Mouse (Mus musculus) retina, postnatal 7 days (tissue): ENCODE results near the gene Irak3.
"Not testable (repeated sequence)": the region's sequence is repeated elsewhere in the genome, so short reads cannot be mapped to it uniquely, and the experiment has no call there.

ENCODE experiments used
- DNase-seq: peaks from one replicate; pipeline ENCODE4 v3.0.0-alpha.2; 2012; ENCODE audit warnings: low read depth, low spot score

Gene Irak3

GRCm38 (mm10) chr10:120201961-120202402 is at the start of gene Irak3:
Gene Irak3 (minus strand): TSS chr10:120202130.
- peak; percentile 51 for DNase-seq

DNA sequence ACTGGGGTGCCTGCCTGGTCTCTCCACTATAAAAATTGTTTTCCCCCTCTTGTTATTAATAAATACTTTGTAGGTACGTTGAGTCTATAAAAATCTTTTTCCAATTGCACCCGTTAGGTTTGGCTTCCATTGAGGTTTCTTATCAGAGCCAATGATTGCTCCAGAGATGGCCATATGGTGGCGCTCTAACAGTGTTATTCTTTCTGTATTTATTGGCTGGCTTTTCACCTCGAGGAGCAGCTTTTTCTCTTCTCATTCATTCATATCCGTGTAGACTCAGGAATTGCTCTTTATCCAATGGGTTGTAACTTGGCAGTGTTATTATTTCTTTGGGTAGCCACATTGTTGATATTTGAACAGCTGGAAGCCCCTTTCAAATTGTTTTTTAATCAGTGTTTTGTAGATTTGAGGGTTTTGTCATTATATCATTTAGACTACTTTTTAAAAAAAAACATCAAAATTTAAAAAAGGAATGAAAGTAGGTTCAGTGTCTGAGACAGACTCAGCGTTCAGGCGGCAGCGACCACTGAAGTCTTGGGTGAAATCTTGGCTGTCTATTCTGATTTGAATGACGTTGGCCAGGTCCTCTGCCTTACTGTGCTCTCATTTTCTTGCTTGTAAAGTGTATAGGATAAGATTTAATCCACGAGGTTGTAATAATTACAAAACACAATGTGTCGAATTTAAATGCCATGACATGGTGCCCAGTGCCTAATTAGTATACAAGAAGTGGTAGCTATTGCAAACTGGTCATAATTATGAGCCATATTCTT is 49.2 kb upstream of the Irak3 start:
- DNase-seq = no peak

- DNase-seq = peak; percentile 58
Measured at GRCm38 (mm10) chr10:120246994-120247750, 45.2 kb upstream of the Irak3 start.

GRCm38 (mm10) chr10:120245681-120246080 is 43.8 kb upstream of the Irak3 start:
- DNase-seq = no peak

DNA sequence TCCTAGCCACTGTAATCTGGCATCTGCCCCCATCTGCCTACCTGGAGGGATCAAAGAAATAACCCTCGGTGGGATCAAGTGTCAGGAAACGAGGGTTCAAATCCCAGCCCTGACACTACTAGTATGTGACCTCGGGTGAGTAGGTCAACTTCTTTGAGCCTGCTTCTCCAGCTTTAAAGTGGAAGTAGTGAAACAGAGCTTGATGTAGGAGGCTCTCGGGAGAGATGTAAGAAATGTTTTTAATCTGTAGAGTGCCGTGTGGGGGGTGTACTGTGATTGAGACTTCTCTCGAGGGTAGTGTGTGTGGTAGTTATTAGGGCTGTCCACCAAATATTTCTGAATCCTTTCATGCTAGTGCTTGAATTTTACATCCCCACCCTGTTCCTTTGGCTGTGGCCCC is 40.5 kb upstream of the Irak3 start:
- DNase-seq = no peak

- no peak for DNase-seq
Measured at GRCm38 (mm10) chr10:120239476-120239875, 37.5 kb upstream of the Irak3 start.

DNA sequence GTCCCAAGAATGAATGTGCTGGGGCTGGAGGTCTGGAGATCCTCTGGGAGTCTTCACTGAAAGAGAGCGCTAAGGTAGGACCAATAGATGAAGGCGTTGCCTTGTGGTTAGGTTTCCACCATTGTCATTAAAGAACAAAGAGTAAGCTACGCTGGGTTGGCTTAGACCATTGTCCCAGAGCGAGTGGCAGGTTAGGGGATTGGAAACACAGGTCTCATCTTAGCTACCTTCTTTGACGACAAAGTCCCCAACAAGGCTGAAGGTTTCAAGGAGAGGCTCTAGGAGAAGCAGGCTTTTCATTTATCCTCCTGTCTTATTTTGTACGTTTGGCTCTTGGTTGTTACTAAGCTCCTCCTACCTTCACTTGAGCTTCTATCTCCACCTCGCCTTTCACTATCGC is 36.3 kb upstream of the Irak3 start:
- DNase-seq = no peak

GRCm38 (mm10) chr10:120236855-120237254 is 34.9 kb upstream of the Irak3 start:
- DNase-seq = no peak

- peak; percentile 43 for DNase-seq
Measured at GRCm38 (mm10) chr10:120233655-120234367, 31.9 kb upstream of the Irak3 start.

DNA sequence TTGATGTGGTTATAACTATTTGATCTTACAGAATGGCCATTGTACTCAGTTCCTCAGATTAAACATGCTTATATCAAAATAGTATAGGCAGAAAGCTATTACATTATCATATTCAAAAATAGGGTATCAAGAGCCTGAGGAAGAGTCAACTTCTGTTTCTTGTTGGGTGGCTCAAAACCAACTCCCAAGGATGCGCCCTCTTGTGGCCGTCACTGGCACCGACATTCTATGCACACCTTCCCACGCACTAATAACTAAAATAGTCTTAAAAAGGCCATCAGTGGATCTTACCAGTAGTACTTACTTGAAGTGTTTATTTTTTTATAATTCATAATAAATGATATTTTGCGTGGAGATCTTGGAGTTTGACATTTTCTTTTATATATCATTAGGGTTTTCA is 29.8 kb upstream of the Irak3 start:
- DNase-seq = peak; percentile 31

- peak; percentile 79 for DNase-seq
Measured at GRCm38 (mm10) chr10:120226871-120227661, 25.1 kb upstream of the Irak3 start, which contains the start of gene Llph. Gene Llph (plus strand): TSS chr10:120227070.

GRCm38 (mm10) chr10:120220776-120221175 is 18.8 kb upstream of the Irak3 start:
- DNase-seq = no peak

GRCm38 (mm10) chr10:120219578-120220359 is 17.8 kb upstream of the Irak3 start:
- no peak for DNase-seq

- no peak for DNase-seq
Measured at GRCm38 (mm10) chr10:120218996-120219395, 17.1 kb upstream of the Irak3 start.

DNA sequence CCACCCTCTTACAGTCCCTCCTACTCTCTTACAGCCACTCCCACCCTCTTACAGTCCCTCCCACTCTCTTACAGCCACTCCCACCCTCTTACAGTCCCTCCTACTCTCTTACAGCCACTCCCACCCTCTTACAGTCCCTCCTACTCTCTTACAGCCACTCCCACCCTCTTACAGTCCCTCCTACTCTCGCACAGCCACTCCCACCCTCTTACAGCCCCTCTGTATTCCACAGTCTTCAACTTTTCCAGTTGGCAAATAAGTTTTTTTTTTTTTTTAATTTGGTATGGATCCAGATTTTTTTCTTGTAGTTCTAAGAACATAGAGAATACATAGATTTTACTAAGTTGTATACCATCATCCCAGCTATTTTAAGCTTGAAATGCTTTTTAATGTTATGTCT is 15.2 kb upstream of the Irak3 start:
- not testable (repeated sequence) for DNase-seq

- no peak for DNase-seq
Measured at GRCm38 (mm10) chr10:120210096-120210495, 8.2 kb upstream of the Irak3 start.

- no peak for DNase-seq
Measured at GRCm38 (mm10) chr10:120209539-120209925, 7.6 kb upstream of the Irak3 start.

GRCm38 (mm10) chr10:120208575-120209538 is 6.9 kb upstream of the Irak3 start:
- DNase-seq = peak; percentile 81

- no peak for DNase-seq
Measured at GRCm38 (mm10) chr10:120208015-120208414, 6.1 kb upstream of the Irak3 start.
